Mouse (Mus musculus): ENCODE data around the gene Pigh.

The Pigh gene

DNA sequence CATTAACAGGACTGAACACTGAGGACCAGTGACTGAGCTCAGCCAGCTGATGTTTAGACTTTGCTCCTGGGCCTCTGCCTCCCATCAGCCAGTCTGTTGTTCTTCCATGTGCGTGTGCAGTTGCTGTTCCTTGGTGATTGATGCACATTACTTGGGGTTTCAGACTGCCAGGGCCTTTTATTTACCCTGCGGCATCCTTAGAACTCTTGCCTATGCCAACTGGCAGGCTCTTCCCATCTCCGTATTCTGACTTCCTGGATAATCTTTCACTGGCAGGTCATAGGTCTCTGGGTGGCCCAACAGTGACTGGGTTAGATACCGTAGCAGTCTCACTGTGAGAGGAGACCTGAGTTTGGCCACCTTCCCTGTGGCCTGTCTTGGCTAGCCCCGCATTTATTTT, 21.9 kb downstream of the Pigh start:
- in situ Hi-C loops (cut with MboI, MseI) = no loop called here

DNA sequence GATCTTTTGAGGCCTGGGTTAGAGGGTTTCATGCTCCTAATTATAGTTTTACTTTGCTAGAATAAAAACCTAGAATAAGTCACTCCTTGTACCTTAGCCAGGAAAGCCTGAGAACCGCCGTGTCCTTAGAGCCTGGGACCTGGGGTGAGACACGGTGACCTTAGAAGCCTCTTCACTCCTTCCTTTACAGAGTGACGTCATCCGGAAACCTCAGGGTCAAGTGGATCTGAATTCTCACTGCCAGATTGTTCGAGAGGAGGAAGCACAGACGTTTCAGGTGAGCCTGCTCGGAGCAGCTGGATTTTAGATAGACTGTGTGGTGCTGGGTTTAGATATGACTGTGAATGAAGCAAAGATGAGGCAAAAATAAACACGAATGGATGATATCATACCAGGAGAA, 23.0 kb downstream of the Pigh start:
- in situ Hi-C loops (cut with MboI, MseI) = no loop called here

DNA sequence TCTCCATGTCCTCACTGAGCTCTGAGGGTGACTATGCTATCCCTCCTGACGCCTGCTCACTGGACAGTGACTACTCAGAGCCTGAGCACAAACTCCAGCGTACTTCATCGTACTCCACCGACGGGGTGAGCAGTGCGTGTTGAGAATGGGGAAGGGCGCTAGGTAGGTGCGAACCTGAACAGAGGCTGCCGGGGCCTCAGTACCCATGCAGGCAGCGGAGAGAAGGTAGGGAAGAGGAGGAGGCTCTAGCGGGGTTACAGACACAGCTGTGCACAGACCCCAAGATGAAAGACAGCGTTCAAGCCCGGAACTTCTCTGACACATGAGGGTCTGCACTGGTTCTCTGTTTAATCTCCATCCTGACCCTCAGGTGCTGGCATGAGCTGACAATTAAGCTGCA, 25.0 kb downstream of the Pigh start:
- in situ Hi-C loops (cut with MboI, MseI) = no loop called here

DNA sequence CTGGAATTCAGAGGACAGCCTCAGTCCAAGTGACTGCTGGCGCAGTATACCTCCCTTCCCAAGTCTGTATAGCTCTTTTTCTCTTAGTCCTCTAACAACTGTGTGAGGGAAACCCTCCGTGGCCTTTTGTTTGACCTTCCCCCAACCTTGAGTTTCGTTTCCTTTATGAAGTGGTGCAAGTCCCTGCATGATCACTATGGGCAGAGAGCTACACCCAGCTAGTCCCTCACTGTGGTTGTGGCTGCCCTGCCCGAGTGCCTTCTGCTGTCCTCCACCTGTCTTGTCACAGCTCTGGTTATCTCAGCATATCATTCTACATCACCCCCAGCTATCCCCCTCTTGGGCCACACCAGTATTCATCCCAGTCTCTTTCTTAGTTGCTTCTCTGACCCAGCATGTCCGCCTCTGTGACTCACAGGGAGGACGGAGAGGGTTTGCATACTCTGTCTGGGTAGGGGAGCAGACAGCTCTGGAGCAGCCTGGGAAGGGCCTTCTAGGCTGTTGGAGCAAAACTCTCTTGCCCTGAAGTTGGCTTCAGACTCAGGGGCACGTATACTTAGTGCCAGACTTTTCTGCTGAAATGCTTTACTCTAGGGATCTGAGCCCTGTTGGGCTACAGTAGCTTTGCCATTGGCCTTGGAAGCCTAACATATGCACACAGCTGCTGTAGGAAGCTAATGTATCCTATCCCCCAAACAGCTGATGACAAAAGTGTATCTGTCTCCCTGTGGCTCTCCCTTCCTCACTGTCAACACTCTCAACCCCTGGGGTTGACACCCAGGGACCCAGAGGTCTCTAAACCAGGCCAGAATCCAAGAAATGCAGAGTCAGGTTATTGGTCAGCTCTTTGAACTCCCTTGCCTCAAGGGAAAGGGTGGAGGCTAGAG, 28.4 kb downstream of the Pigh start:
- in situ Hi-C loops (cut with MboI, MseI) = no loop called here

DNA sequence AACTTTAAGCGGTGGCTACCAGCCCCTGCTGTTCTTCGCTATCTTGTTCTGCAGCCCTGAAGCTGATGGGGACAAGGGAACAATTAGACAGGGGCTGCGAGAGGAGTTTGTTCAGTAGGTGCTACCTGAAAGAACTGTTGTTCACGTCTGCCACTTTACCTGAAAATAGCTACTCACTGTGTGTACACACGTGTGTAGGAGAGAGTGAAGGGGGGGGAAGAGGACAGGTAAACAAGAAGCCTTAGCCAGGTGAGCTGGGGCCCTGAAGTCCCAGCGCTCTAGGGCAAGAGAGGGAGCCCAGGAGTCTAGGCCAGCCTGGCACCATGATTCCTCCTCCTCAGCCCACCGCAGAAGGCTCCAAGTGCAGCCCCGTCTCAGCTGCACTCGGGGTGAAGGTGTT, 29.3 kb downstream of the Pigh start:
- in situ Hi-C loops (cut with MboI, MseI) = no loop called here

DNA sequence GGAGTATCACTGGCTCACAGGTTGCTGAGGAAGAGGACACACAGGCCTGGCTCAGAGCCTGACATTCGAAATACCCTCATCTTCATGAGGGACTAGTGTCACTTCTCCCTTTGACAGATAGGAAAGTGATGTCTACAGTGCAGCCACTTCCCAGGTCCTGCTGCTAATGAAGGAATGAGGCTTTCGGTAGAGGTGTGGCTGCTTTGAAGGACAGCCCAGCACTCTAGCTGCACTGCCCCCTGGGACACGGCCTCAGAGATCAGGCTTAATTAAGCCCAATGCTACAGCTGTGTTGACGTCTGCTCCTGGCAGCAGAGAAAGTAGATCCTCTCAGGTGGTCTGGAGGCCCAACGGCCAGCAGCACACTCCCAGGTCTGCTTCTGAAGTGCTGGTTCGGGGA, 29.9 kb downstream of the Pigh start:
- in situ Hi-C loops (cut with MboI, MseI) = no loop called here

DNA sequence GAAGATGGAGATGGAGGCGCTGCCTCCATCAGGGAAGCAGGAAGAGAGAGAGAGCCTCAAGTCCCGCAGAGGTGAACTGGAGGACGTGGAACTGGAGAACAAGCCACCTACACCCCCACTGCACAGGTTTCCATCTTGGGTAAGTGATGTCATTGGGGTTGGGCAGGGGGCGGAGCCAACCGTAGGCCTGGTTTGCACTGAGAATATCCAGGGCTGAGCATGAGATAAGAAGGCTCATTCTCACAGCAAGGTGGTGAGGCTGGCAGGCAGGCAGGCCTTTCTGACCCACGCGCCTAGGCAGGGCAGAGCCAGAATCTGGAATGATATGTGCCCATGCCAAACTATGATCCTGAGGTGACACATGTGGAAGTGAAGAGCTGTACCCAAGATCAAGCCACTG, 34.2 kb downstream of the Pigh start:
- in situ Hi-C loops (cut with MboI, MseI) = no loop called here

DNA sequence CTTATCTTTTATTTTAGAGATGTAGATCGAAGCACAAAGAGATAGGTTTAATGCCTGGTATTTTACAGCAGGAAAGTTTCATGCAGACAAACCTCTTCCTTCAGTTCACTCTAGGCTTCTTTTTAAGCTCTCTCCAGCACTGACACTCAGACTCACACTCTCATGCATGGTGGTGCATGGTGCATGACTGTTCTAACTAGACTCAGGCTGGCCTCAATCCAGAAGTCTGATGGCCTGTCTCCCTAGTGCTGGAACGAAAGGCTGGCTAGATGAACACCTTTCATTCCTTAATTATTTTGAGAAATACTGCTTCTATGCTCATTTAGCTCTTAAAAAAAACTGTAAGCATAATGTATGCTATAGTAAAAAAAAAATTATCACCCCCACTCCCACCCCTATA, 37.4 kb downstream of the Pigh start:
- in situ Hi-C loops (cut with MboI, MseI) = no loop called here

DNA sequence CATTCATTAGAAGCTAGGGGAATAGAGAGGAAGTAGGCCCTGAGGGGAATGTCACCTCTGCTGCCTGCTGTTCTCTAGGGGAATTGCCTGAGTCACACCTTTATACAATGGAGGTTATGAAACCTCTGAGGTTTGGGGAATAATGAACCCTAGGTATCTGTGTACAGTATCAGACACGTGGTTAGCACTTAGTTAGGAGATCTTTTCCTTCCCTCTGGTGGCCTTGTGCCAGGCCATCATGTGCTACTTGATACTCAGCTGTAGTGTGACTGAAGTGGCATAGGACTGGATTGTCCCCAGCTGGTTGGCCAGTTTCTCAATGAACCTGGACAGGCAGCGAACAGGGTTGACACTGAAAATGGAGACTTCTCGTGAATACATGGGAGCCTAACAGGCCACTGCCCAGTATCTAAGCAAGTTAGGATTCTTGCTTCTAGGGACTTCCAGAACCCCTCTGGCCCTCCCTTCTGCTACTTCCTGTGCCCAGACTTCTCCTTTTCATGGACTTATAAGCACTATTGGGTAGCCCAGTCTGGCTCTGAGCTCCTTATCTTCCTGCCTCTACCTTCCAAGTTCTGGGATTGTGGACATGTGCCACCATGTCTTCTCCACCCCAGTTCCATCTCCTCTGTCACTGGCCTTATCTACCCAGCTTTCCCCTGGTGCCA, 38.8 kb downstream of the Pigh start:
- in situ Hi-C loops (cut with MboI, MseI) = no loop called here

DNA sequence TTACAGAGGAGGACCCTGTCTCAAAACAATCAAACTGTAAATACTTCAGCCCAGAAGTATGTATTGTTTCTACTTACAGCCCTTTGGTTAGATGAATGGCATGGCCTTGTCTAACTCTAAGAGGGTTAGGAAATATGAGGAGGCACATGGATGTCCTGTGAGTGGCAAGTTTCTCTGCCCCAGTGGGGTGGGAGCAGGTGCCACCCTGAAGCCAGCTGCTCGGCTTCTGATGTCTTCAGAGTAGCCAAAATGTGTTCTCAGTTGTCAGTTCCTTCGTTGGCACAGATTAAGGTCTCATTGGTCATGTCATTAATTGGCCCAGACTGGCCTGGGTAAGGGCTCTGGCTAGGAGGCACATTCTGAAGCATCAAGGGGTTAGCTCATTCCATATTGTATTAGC, 39.6 kb downstream of the Pigh start:
- in situ Hi-C loops (cut with MboI, MseI) = no loop called here

DNA sequence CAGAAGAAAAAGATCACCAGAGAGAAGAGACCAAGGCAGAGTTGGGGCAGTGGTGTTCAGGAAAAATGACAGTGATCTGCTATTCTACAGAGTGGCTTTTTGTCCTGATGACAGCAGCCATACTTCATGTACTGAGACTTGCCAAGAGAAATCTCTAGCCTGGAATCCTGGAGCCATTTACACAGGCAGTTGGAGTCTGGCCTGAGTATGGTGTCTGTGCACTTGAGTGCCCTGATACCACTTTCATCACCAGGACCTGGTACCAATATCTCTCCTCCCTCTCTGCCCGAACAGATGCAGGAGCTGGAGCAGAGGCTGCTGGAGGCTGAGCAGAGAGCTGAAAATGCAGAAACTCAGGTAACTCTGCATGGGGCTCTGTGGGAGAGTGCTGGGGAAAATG, 40.6 kb downstream of the Pigh start:
- in situ Hi-C loops (cut with MboI, MseI) = no loop called here

DNA sequence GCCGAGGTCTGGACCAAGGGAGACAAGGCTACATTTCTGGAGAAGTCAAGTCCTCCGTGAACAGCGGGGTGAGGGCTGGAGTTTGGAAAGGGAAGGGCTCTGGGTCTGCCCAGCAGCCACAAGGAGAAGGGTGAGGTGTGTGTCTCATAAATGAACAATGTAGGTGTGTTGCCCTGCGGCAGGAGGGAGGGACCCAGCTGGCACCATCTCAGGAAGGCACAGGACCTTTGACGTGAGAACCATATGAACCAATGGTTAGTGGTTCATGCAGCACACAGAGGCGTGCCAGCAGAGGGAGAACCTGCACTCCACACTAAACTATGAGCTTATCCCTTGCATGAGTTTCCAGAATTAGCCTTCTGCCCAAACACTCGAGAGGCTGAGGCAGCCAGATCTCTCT, 42.2 kb downstream of the Pigh start:
- in situ Hi-C loops (cut with MboI, MseI) = no loop called here

DNA sequence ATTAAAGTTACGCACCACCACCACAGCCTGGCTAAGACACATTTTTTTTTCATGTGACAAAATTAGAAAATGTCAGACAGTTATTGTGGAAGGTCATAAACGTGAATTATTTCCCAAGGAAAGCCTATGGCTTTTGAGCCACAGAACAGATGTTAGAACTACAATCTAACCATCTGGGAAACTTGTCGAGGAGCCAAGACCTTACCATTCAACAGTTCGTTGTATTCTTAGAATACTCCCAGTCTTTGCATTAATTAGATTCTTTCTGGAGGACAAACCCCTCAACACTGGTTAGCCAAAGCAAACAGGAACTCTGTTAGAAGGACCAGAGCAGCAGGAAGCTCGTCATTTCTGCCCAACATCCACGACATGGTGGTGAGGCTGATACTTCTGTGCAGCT, 43.3 kb downstream of the Pigh start:
- in situ Hi-C loops (cut with MboI, MseI) = no loop called here

DNA sequence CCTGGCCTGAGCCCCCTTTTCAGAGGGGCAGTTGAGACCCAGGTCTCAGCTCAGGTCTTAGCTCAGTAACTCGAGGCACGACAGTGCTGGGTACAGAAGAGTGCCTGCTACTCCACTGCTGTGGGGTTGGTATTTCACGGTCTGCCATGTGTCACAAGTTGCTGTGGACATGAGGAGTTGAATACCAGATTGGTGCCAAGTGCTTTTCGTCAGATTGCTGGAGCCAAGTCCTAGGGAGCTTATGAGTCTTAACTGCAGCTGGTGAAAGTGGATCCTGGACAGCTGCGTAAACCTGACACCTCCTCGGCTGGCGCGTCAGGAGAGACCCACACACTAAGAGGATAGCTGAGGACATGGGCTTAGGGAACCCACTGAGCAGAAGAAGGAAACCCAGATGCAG, 44.8 kb downstream of the Pigh start:
- in situ Hi-C loops (cut with MboI, MseI) = no loop called here

DNA sequence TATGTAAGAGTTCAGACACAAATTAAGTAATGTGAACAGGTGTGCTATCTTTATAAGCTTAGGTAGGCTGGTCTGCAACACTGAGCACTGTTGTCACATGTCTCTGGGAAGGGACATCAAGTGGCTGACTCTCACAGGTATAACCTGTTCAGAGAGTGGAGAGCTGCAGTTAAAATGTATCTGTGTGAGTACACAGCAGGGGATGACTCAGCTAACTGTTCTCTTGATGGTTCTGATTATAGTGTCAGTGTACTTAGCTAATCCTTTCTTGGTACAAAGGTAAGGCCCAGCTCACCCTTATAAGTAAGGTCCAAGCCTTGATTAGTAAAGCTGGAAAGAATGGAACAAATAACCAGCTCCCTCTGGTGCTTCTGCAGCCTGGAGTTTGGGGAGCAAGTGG, 48.0 kb downstream of the Pigh start:
- in situ Hi-C loops (cut with MboI, MseI) = no loop called here

DNA sequence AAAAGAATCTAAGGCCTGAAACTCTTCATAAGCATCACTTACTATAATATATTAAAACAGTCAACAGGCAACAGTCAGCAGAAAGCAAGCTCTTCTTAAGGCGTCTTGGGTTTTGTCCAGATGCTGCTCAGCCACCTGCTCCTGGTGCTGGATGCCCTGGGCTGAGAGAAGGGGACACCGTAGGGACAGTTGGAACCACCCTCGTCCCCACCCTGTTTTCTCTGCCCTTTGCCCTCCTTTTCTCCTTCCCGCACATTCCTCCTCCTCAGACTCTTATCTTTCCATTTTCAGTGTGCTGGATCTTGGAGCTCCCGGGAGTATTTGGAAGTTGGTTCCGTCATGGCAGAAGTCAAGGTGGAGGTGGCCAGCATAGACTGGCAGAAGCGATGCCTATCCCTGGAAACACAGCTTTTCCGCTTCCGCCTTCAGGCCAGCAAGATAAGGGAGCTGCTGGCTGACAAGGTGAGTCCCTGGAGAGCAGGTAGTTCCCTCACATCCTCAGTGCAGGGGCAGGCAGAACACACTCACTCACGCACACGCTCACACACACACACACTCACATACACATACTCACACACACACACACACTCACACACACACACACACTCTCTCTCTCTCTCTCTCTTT, 49.1 kb downstream of the Pigh start:
- in situ Hi-C loops (cut with MboI, MseI) = no loop called here

DNA sequence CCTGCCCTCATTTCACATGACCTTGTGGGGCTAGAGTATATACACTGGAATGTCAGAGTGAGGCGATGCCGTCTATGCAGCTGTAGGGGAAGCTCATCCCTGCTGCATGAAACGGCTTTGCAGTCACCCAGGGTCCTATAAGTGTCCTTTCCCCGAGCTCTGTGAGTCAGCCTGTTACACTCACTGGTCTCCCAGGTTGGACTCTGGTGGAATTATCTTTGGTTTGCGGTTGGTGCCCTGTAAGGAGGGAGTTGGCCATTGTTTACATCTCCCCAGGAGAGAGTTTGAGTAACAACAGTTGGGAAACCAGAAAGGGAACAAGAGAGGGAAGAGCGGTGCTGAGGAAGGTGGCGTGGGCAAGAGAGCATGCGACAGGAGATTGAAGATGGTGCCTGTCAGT, 49.7 kb downstream of the Pigh start:
- in situ Hi-C loops (cut with MboI, MseI) = no loop called here

DNA sequence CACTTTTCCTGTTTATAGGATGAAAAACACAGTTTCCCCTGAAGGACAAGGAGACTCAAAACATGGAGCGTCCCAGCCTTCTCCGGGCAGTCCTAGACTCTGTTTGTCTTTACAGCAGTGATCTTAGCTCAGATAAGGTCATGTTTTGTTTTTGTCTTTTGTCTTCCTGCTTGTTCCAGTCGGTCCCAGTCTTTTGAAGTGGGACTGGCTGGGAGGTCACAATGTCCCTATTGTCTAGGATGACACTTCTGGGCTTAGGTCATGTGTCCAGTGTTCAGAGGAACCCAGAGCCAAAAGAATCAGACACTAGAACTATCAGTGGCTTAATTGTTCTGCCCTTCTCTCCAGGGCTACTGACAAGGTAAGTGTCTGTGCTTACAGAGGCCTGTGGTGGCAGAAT, 54.1 kb downstream of the Pigh start:
- in situ Hi-C loops (cut with MboI, MseI) = no loop called here

DNA sequence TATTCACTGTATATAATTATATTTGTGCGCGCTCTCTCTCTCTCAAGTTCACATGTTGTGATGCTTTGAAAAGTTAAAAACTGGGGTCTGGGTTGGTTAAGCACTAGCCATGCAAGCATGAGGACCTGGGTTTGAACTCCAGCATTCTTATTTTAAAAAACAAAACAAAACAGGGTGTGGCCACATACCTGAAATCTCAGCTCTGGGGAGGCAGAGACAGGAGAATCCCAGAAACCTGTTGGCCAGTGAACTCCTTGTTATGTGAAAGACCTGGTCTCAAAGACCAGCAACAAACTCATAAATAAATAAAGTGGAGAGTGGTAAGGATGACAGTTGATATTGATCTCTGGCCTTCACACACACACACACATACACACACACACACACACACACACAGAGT, 55.1 kb downstream of the Pigh start:
- in situ Hi-C loops (cut with MboI, MseI) = no loop called here

Data from T-helper 1 cell (primary cell).